Mouse (Mus musculus): Measurements from ENCODE around the gene Shmt2.
A peak's percentile ranks its signal among the peaks of the same experiment; 100 is the strongest.

Shmt2 gene

DNA sequence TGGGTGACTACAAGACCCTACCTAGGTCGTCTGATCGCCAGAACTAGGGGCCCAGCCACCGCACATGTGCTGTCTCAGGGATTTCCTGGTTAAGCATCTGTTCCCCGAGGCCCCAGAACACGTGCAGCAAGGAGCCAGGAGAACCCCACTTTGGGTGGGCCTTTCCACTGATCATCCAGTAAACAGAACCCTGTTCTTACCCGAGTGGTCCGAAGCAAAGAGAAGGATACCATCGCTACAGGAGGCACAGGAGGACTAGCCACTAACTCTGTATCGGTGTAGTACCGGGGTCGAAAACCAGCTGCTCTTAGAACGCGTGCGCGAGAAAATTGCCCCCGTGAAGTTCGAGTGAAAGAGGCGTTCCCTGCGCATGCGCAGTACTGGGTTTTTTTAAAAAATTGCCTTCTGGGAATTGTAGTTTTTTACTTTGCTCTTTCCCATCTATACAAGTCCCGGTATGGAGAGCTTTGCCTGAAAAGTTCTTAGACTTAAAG is at the start of gene Shmt2:
Shmt2 (minus strand) TSS at position 357 of the 494 bp plus-strand sequence.
- peak; percentile 85 for DNase-seq

DNA sequence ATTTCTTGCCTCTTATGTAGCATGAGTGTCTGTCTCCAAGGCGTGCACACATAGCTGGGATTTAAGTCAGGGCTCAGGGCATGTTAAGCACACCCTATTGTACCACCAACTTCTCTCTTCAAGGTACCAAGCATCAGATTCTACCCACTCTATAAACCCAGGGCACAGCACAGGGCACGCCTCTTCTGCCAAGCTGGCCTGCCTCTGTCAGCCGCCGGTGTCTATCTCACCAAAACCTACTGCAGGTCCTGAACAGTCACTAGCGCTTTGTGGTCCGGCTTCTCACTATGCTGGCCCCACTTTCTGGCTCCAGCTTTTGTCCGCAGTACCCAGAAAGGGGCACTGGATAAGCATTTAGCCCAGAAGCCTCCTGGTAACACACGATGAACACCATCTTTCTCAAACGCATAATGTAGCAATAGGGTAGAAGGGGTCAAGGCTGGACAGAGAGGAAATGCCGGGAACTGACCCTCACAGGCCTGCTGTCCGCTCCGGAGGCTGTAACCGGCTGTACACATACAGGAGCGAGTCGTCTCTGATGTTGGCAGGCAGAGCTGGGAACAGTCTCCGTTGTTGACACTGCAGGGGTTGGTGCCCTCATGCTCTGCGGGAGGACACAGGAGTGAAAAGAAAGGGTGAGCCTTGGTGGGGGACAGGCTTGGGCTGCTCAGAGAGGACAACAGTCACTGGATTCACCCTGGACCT is 48.8 kb upstream of the Shmt2 start:
- DNase-seq: no peak

DNA sequence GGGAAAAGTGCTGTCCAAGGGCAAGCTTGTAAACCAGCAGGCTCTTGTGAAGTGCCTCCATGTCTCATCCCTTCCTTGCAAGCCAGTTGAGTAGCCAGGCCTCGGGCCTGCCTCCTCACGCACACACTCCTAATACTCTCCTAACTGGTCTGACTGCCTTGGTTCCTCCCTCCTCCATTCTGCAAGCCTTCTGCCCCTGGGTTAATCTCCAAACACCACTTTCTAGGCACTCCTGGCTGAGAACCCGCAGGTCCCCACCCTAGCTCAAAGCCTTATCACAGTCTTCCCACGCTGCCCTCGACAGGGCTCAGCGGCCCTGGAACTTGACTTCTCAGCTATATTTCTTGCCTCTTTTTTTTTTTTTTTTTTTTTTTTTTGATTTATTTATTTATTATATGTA is 48.1 kb upstream of the Shmt2 start:
- no peak for DNase-seq

DNA sequence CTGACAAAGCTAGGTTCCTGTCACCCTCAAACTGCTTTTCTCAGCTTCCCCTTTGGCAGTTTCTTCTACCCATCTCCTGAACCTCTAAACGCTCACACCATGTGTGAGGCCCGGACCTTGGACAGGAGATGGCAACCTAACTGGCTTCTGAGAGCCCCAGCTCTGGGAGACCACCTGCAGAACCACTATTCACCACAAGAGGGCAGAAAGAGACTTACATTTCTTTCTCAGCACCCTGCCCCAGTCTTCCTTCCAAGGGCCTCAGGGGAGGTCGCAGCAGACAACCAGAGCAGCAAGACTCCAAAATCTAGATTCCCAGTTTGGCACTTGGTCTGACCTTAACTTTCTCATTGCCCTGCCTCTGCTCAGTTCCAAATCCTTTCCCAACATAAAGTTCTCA is 47.2 kb upstream of the Shmt2 start:
- DNase-seq: peak; percentile 71

DNA sequence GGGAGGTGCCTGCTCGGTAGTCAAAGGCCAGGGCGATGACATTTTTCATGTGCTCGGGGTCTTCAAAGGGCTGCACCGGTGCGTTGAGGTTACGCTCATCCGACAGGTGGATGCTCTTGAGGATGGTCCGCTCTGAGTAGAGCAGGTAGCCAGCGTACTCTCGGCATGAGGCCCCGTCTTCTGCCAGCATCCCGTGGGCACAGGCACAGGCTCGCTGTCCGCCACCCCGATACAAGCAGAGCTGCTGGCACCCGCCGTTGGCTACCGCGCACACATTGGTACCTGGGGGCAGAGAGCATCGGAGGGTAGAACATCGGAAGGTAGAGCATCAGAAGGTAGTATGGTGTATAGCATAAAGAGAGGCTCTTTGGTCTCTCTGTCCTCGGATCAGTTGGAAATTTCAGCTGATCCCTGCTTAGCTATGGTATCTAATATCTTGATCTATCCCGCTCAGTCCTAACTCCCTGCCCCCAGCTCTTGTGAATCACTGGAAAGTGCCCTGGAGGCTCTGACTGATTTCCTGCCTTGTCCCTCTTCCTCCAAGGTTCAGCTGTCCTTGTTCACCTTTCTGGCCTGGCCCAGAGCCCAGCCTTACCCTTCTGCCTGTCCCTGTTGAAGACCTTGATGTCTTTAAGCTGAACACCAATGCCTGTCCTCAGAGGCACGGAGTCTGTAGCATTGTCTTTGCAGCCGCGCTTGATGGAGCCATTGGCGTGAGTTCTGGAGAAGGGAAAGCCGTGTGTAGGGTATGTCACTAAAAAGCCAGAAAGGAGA is 44.5 kb upstream of the Shmt2 start:
- DNase-seq: no peak

DNA sequence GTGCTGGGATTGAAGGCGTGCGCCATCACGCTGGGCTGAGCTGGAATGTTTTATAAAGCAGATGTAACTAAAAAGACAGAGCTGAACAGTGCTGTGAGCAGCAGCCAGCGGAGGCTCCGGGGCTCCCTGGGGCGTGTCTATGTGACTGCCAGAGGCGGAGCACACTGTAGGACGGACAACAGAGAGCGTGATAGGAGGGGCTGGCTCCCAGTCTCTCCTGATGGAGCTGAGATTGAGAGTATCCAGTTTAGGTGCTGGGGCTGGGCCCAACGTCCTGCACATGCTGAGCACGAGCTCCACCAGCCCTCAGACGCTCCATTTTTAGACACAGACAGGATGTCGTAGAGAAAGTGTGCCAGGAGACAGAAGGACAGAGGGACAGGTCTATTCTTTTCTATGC is 42.1 kb upstream of the Shmt2 start:
- DNase-seq: no peak

DNA sequence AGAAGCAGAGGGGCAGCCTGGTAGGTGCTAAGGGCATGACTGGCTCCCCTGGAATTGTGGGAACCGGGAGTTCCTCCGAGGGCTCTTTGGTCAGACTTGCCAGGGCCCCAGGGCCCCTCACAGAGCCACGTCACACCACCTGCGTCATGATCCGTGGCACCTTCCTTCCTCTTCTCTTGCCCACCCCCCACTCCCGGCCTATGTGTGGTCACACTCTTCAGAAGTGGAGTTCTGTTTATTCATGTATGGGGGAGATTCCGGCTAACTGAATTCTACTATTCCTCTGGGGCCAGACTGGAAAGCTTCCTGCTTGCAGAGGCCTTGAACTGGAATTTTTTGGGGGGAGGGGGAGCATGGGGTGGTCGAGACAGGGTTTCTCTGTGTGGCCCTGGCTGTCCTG is 41.6 kb upstream of the Shmt2 start:
- DNase-seq: no peak

DNA sequence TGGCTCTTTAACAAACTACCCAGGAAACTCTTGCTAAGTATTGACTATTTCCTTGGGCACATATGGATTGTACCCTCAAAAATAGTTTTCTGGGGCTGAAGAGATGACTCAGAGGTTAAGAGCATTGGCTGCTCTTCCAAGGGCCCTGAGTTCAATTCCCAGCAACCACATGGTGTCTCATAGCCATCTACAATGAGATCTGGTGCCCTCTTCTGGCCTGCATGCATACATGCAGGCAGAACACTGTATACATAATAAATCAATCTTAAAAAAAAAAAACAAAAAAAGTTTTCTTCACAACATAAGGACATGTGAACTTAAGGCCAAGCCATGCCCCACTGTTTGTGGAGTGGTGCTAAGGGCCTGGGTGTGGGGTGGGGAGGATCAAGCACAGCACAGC is 38.9 kb upstream of the Shmt2 start:
- DNase-seq: no peak

DNA sequence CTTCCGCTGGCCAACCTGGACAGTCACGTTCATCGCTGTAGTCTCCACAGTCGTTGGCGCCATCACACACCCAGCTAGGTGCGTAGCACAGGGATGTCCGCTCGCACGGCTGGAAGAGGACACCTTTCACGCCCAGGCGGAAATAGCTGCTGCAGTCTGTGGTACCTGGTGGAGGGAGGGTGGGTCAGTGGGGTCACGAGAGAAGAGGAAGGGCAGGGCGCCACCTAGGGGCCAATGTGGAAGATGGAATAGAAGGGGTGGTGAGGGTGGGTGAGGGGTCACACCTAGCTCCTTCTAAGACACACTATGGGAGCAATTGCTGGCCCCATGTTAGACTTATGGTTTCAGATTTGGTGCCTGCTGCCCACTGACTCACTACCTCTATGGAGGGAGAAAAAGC is 35.2 kb upstream of the Shmt2 start:
- no peak for DNase-seq

DNA sequence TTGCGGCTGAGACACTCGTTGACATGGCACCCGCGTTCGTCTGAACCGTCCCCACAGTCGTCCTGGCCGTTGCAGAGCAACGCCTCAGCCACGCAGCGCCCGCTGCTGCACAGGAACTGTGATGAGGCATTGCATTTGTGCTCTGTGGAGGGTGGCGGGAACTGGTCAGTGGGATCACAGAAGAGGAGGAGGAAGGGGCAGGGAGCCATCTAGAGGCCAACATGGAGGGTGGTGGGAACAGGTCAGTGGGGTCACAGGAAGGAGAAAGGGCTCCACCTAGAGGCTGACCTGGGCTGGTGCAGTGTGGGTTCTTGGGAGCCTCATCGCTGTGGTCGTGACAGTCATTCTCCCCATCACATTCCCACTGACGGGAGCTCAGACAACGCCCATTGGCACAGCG is 33.5 kb upstream of the Shmt2 start:
- no peak for DNase-seq

DNA sequence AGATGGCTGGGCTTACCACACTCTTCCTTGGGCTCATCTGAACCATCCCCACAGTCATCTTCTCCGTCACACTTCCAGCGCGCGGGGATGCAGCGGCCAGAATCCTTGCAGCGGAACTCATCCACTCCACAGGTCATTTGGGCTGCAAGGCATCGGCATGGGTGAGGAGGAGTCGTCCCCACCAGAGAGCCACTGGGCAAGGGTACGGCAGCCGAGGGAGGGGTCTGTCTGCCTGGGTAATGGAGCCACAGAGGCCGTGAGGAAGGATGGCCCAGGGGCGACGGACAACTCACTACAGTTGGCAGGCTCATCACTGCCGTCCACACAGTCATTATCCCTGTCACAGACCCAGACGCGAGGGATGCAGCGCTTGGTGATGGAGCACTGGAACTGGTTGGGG is 27.6 kb upstream of the Shmt2 start:
- no peak for DNase-seq

DNA sequence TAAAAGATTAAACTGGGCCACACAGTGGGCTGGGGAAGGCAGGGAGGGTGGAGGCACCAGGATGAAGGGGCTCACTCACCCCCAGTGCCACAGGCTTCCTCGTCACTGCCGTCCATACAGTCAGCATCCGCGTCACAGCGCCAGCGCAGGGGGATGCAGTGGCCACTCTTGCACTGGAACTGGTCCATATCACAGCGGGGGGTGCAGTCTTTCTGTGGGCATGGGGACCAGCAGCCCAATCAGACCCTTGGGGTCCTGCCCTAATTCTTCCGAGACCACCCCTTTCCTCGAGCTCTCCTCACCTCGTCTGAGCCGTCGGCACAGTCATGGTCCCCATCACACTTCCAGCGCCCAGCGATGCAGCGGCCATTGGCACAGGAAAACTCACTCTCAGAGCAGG is 26.0 kb upstream of the Shmt2 start:
- DNase-seq: no peak

DNA sequence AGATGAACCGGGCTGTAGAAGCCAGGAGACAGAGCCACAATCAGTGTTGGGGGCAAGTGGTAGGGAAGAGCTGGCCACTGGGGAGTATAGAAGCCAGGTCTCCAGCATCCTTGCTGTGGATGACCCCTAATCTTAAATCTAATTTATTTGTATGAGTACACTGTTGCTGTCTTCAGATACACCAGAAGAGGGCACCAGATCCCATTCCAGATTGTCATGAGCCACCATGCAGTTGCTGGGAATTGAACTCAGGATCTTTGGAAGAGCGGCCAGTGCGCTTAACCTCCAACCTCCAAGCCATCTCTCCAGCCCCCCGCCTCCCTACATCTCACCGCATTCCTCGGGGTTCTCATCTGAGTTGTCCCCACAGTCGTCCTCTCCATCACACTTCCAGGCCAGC is 24.3 kb upstream of the Shmt2 start:
- no peak for DNase-seq

DNA sequence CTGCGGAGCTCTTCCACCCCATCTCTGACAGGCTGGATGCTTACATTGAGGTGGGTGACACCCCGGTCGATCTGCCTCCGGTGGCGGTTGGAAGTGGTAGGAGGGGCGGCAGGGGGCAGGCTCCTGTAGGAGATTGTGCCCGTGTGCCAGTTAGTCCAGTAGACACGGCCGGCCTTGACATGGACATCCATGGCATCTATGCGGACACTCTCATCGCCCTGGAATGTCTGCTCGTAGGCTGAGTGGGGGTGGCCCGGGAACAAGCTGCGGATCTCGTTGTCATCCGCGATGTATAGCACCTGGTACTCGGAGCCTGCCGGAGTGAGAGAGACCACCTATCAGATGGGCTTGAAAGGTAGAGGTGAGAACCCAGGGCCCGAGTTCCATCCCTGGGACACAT is 22.1 kb upstream of the Shmt2 start:
- no peak for DNase-seq

DNA sequence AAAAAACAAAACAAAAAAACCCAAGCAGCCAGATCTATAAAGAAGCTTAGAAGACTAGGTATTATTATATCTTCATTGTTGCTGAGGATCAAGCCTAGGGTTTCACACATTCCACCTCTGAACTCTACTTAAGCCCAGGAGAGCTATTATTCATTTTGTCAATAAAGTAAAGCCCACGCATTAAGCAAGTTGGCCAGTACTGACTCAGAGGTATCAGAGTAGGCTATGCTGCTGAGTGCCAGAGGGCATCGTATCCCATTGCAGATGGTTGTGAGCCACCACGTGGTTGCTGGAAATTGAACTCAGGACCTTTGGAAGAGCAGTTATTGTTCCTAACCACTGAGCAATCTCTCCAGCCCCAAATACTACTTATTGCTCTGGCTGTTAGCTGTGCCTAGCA is 21.7 kb upstream of the Shmt2 start:
- no peak for DNase-seq

DNA sequence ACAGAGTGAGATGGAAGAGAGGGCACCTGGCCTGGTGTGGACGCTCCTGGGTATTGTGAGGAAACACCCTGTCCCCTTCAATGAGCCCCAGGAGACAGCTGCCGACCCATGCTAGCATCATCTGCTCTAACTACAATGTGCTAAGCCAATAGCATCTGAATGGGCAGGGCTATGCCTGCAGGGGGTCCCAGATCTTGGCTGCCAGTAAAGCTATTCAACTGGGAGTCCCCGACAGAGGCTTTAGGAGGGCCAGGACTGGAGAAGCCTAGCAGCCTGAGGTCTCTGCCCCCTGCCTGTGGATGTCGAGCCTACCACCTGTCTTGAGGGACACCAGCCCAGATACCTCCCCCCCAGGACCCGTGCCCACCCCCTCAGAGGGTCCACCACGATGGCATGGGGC is 20.5 kb upstream of the Shmt2 start:
- DNase-seq: no peak

DNA sequence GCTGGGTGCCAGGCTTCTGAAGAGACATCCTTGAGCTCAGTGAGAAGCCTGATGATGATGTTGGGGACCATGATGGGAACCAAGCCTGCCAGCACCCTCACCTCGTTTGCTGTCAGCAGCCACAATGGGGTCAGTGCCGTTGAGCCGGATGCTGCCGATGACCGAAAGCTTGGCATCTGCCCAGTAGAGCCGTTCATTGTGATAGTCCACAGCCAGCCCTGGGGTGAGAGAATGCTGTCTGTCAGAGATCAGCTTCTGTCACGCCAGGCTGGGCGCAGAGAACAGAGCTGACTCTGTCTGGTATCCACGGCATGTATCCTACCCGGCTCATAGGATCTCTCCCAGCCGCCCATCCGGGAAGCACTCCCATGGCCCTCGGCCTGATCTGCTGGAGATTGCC is 19.8 kb upstream of the Shmt2 start:
- peak; percentile 60 for DNase-seq

DNA sequence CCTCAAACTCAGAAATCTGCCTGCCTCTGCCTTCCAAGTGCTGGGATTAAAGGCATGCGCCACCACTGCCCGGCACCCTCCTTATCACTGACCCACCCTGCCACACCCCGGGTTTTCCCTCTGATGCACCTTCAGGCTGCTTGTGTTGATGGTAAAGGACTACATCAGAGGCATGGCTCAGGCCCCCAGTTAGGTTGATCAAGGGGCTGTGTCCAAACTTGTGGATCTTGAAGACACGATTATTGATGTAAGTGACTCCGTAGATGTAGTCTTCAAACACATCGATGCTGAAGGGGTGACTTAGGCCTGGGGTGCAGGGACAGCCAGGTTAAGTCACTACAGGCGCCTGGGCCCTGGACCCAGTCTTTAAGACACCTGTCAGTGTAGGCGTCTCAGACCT is 19.3 kb upstream of the Shmt2 start:
- no peak for DNase-seq

DNA sequence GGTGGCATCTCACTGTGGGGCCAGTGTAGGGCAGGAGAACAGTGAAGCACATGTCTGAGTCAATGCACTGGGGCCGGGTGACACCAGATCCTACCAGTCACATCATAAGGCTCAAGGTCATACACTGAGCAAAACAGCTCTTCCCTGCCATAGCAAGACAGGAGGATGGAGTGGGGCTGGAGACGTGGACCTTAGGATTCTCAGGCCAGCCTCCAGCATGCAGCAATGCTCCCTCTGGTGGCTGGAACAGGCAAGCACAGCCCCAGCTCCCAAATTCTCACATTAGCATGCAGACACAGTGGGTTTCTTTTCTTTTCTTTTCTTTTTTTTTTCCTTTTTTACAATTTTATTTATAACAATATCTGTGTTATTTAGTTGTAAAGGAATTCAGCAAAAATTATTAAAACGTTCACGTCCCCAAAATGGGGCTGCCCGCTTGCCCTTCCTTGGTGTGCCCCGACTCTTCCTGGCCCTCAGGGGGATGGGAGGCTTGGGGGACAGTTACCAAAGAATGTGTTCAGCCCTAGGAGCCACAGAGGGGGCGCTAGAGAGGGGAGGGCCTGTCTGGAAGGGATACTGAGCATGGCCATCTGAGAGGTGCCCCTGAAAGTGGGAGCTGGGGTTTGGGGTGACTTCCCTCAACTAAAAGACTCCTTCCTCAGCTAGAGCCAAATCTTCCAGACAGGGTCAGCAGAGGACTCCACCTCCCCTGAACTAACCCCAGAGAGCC is 15.8 kb upstream of the Shmt2 start:
- peak; percentile 84 for DNase-seq

DNA sequence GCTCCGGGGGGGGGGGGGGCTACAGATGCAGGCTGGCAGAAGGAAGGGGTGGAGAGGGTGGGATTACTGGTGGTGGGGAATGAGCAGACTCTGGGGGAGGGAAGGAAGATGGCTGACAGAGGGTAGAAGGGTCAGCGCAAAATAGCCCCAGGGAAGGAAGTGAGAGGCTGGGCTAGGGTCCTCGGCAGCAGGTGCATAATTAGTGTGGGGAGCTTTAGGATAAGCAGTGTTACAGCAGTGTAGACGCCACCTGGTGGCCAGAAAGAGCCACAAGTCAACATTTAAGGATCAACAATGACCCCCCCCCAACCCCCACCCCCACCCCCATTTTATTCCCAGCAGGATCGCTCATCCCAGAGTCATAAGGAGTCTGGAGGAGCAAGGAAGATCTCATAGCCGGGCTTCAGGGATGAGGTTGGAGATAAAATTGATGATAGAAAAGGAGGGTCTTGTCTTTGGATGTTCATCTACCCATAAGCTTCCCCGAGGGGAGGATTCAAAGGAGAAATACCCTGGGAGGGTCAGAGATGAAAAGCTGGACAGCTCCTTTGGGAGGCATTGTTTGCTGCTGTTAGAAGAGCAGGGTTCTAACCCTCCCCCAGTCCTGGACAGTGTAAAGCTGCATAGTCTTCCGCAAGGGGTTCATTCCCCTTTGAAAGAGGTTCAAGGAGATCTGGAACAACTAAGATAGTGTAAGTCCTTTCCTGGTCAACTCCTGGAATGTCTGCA is 14.5 kb upstream of the Shmt2 start:
- DNase-seq: no peak

DNA sequence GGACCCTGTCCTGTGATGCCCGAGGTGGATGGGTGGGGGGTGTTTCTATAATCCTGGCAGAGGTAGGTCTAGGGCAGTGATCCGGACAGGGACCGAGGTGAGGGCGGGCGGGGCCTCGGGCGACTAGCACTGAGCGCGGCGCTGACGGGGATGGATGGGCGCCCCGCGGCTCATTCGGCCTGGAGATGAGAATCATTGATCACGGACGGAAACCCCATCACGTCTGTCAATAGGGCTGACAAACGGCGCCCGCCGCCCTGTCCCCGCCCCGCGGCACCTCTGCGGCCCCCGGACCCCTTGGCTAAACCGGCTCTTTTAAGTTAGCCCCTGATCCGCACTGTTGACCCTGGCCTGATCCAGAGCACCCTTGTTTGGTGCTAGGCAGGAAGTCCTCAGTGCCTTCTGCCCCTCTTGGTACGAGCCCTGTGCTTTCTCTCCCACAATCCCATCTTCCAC is 12.7 kb upstream of the Shmt2 start:
- DNase-seq: no peak

DNA sequence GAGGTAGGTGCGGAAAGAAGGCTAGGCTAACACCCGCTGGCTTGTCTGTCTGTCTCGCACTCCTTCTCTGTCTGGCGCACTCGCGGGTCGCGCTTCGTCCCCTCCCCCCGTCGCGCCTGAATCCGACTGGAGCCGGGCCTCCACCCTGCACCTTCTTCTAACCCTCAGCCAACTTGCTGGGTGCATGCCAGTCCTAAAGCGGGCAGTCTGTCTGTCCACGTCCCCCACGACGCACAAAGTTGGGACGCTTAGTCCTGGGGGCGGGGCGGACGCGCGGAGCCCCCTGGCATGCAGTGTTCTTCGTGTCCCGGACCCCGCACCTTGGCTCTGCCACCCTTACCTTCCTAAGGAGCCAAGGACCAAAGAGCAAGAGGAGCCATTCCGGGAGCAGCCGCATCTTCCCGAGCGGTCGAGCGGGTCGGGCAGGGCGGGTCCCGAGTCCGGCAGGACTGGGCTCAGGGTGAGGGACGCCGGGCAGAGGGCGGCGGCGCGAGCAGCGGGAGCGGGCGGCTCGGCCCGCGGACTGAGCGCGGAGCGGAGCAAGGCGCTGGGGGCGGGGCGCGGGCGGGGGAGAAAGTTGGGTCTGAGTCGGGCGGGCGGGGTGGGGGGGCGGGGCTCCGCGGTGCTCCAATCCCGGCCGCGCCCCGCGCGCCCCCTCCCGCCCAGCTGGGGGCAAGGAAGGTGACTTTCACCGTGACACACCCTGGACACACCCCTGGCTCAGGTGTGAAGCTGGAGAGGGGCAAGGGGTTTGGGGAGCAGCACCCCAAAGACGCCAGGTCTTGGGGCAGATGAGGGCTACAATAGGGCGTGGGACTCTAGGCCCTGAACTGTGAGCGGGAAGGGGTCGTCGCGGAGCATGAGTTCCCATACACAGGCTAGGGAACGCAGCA is 12.0 kb upstream of the Shmt2 start, which contains the start of gene Nxph4:
Nxph4 (minus strand) TSS at position 524 of the 893 bp plus-strand sequence.
- DNase-seq: no peak

Measured in cerebellum, adult 11 months (tissue).